ENCODE assay signal across 13 mouse cellular contexts in the genomic region with DNA sequence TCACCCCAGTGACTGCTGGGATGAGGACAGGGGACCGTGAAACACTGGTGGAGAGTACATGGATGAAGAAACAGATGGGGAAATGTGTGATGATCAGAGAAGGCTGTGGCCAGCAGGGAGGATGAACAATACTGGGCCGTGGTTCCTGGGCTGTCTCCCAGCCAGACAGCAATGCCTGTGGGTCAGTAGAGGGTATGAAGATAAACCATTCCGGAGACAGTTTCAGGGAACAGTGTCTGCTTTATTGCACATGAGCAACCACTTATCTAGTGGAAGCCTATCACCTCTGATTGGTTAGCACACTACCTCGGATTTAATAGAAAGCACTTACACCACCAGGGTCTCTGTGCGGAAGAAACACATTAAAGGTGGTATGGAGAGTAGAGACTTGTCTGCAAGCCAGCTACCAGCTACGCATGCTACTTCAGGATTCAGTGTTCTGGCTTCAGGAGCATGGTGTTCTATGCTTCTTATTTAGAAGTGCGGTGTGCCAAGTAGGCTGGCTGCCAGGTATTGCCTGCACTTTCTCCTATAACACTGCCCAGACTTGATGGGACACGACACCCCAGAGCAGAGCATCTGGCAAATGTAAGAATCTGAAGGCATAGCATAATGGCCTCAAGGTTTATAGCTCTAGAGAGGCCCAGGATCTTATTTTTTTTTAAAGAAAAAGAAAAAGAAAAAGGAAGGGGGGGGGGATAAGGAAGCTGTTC.
DNase-seq lines count a peak whose midpoint lies in the region; ATAC-seq and TF ChIP-seq lines count a peak whose summit lies in the region.
"Had no signal": no experiment of that assay in that cellular context is flagged by ENCODE, and none has a peak within 500 bp of the region (broad histone marks: within the 10 kb centered on the region; RNA-seq: fewer than 3 reads in every experiment).

No protein-coding gene starts in this region.

- peak; percentile 49 for DNase-seq in adrenal gland, postnatal 10 days
- no peak for DNase-seq in adrenal gland, postnatal 4 days (ENCODE audit: low spot score in 2 of 2)
- peak; percentile 20 for DNase-seq in kidney, adult 2 months
- DNase-seq in NIH3T3 (ENCODE audit: low read depth) = peak; percentile 22
- peak; percentile 49 to 75 for DNase-seq in heart, postnatal 10 days
- DNase-seq in spleen, postnatal 14 days (ENCODE audit: low spot score in 2 of 2) = no peak
- no peak for DNase-seq in embryo, embryonic 9.5 days (ENCODE audit: extremely low spot score)
- DNase-seq: cerebellum, adult 18-20 months; forebrain, postnatal 0 days; kidney, adult 9 months had no signal

- 81% methylated on average over 8 of the region's 8 CpGs for WGBS in kidney, adult 2 months
- 94% methylated on average over 8 of the region's 8 CpGs for WGBS in kidney, embryonic 14.5 days

- ATAC-seq in kidney, embryonic 14.5 days (ENCODE audit: low FRiP score, low TSS enrichment) = no peak
- ATAC-seq: forebrain, postnatal 0 days had no signal

- no peaks in the 10 kb centered on the region for H3K27me3 ChIP-seq in kidney, adult 2 months (replicated peaks; ENCODE audit: control insufficient read depth, insufficient read depth, low read length)
- no peaks in the 10 kb centered on the region for H3K27me3 ChIP-seq in kidney, embryonic 14.5 days (ENCODE audit: control insufficient read depth, insufficient read depth, low read length)
- H3K27me3 ChIP-seq: hindbrain, embryonic 12.5 days had no signal

- TF ChIP-seq CTCF in kidney, adult 2 months (conservative IDR thresholded peaks at IDR 0.05; ENCODE audit: insufficient read depth, insufficient read length, low read depth, low read length) = no peak

- H3K9me3 ChIP-seq in kidney, embryonic 14.5 days (ENCODE audit: control insufficient read depth, low read length) = peaks cover 5% of the 10 kb centered on the region; the same call in 1 of the 2 replicates

- H3K36me3 ChIP-seq in kidney, adult 2 months (ENCODE audit: control insufficient read depth, insufficient read depth, low read length) = no peaks in the 10 kb centered on the region
- H3K36me3 ChIP-seq in kidney, embryonic 14.5 days (ENCODE audit: control insufficient read depth, insufficient read depth, low read length) = no peaks in the 10 kb centered on the region
- H3K36me3 ChIP-seq: hindbrain, embryonic 12.5 days had no signal

- TF ChIP-seq POLR2A in kidney, adult 2 months (IDR thresholded peaks at IDR 0.05; ENCODE audit: low read depth, low read length) = no peak

- intact Hi-C loops in heart, postnatal 10 days (cut with DNase I) = no loop called here

- H3K27ac ChIP-seq in kidney, adult 2 months (ENCODE audit: insufficient read depth, low read depth, low read length) = no peak overlapping the region
- no peak overlapping the region for H3K27ac ChIP-seq in kidney, embryonic 14.5 days (ENCODE audit: low read depth, low read length)
- H3K27ac ChIP-seq: hindbrain, embryonic 12.5 days had no signal

- H3K4me3 ChIP-seq in kidney, adult 2 months (ENCODE audit: insufficient read depth, low read depth, low read length) = no peak overlapping the region
- H3K4me3 ChIP-seq in kidney, embryonic 14.5 days (ENCODE audit: low read length) = no peak overlapping the region
- H3K4me3 ChIP-seq: hindbrain, embryonic 12.5 days had no signal

- H3K4me2 ChIP-seq in kidney, embryonic 14.5 days (replicated peaks; ENCODE audit: low read depth, low read length) = no peak overlapping the region
- H3K4me2 ChIP-seq: hindbrain, embryonic 12.5 days; liver, embryonic 11.5 days had no signal

- no peak overlapping the region for H3K9ac ChIP-seq in kidney, embryonic 14.5 days (ENCODE audit: low read depth, low read length)
- H3K9ac ChIP-seq: forebrain, postnatal 0 days; hindbrain, embryonic 12.5 days had no signal

- no peaks in the 10 kb centered on the region for H3K4me1 ChIP-seq in kidney, adult 2 months (ENCODE audit: control insufficient read depth, insufficient read depth, low read length)
- H3K4me1 ChIP-seq in kidney, embryonic 14.5 days (ENCODE audit: control insufficient read depth, insufficient read depth, low read length) = no peaks in the 10 kb centered on the region
- H3K4me1 ChIP-seq: hindbrain, embryonic 12.5 days had no signal

Comparison
In these comparisons a context has a peak if more than half of its experiments do, and no peak if none do; other contexts are left out.
1. DNase-seq: peak in adrenal gland, postnatal 10 days (single experiment), kidney, adult 2 months (single experiment), NIH3T3 (single experiment) and heart, postnatal 10 days (2 of 2); none in adrenal gland, postnatal 4 days (0 of 2), spleen, postnatal 14 days (0 of 2) and embryo, embryonic 9.5 days (single experiment).